Mouse (Mus musculus) hindbrain, embryonic 14.5 days (tissue): Measurements from ENCODE around the gene Tnfsf10. TPM values are rescaled to one million over a fixed set of nuclear protein-coding genes. Genes with fewer than 3 reads are reported as not detected.

Experiments
- ATAC-seq: fragments of 200-750 bp; cut with Nextera tagmentation; 2 replicates; pipeline ENCODE4 v1.8.0; 2017; ENCODE audit warnings: moderate number of reproducible peaks, mild to moderate bottlenecking, moderate TSS enrichment, moderate library complexity; ENCODE audit not compliant: low FRiP score
- DNase-seq: peaks from one replicate; pipeline ENCODE4 v3.0.0-alpha.2; 2015; ENCODE audit warnings: low spot score
- H3K27ac ChIP-seq: fragments of 300-500 bp; sonication (generic); 2 replicates; pipeline ENCODE4 v1.5.1; 2014; ENCODE audit warnings: mild to moderate bottlenecking, moderate library complexity
- H3K27me3 ChIP-seq: fragments of 300-500 bp; sonication (generic); 2 replicates; pipeline ENCODE4 v1.6.1; 2014; ENCODE audit warnings: mild to moderate bottlenecking, low read length, mixed read lengths; ENCODE audit not compliant: control insufficient read depth, insufficient read depth
- H3K36me3 ChIP-seq: fragments of 300-500 bp; sonication (generic); replicated peaks from 2 replicates; pipeline ENCODE4 v1.6.1; 2014; ENCODE audit not compliant: control insufficient read depth, insufficient read depth
- H3K4me1 ChIP-seq: fragments of 300-500 bp; sonication (generic); replicated peaks from 2 replicates; pipeline ENCODE4 v1.6.1; 2014; ENCODE audit warnings: antibody characterized with exemption, low read length, mixed read lengths; ENCODE audit not compliant: control insufficient read depth, insufficient read depth
- H3K4me2 ChIP-seq: fragments of 300-500 bp; sonication (generic); replicated peaks from 2 replicates; pipeline ENCODE4 v1.6.1; 2014; ENCODE audit warnings: mild to moderate bottlenecking, moderate library complexity
- H3K4me3 ChIP-seq: fragments of 300-500 bp; sonication (generic); replicated peaks from 2 replicates; pipeline ENCODE4 v1.5.1; 2014; ENCODE audit warnings: mild to moderate bottlenecking, low read length
- H3K9ac ChIP-seq: fragments of 300-500 bp; sonication (generic); 2 replicates; pipeline ENCODE4 v1.6.1; 2014
- H3K9me3 ChIP-seq: fragments of 300-500 bp; sonication (generic); 2 replicates; pipeline ENCODE4 v1.6.1; 2016; ENCODE audit warnings: low read length; ENCODE audit not compliant: control insufficient read depth
- WGBS: fragments of 180-500 bp; shearing (Covaris S2); extraction: QIAGEN DNeasy Blood & Tissue Kit; methylation state at CpG from one replicate; pipeline ENCODE4 v1.1.7; 2014; 5-methylcytosine and 5-hydroxymethylcytosine counted together
- polyA plus RNA-seq: library from polyadenylated mRNA; unstranded; fragments of >200 nt; fragmentation: Nextera tagmentation; extraction: Ambion mirVana; gene quantifications from 2 replicates; pipeline ENCODE4 v1.2.1, GENCODE M21; 2014

The Tnfsf10 gene
- polyA plus RNA-seq, 1 experiment from 2014 or later: 0.08 TPM

DNA sequence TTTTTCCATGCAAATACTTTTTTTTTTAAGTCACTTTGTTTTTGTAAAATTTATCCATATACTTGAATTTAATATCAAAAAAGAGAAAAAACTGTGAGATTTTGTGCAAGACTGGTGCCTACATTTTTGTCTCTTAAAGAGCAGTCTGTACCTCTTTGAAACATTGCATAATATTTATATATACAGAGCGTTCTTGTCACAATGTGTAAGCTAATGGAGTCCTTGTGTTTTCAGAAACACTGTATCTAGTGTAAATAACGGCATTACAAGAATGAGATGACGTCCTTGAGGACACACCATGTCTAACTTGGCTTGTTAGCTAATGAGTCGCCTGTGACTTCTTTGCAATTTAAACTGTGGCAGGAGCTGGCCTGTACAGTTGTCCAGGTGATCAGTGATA is 61.1 kb downstream of the Tnfsf10 start:
- H3K4me1 ChIP-seq: no peaks in the 10 kb centered on the region
- H3K36me3 ChIP-seq: no peaks in the 10 kb centered on the region
- no peak overlapping the region for H3K9ac ChIP-seq
- H3K4me3 ChIP-seq: no peak overlapping the region
- ATAC-seq (no peak), DNase-seq (no peak)
- no peak overlapping the region for H3K27ac ChIP-seq
- H3K4me2 ChIP-seq: no peak overlapping the region
- WGBS: 79% methylated on average over 4 of the region's 4 CpGs
- H3K27me3 ChIP-seq: peaks cover 18% of the 10 kb centered on the region
- no peaks in the 10 kb centered on the region for H3K9me3 ChIP-seq

DNA sequence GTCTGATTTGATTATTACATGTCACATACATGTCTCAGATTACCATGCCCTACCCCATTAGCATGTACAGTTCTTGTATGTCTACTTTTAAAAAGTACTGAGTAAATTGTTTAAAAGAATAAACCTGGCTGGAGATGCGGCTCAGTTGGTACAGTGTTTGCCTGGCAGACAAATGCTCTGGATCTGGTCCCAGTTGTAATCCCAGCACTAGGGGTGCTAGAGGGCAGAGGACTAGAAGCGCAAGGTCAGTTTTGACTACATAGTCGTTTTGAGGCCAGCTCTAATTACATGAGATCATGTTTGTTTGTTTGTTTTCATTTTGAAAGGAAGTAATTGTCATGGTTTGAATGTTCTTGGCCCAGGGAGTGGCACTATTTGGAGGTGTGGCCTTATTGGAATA is 68.0 kb downstream of the Tnfsf10 start:
- H3K36me3 ChIP-seq: no peaks in the 10 kb centered on the region
- DNase-seq (no peak), ATAC-seq (no peak)
- H3K27me3 ChIP-seq: no peaks in the 10 kb centered on the region
- H3K9me3 ChIP-seq: no peaks in the 10 kb centered on the region
- no peak overlapping the region for H3K4me2 ChIP-seq
- no peaks in the 10 kb centered on the region for H3K4me1 ChIP-seq
- H3K4me3 ChIP-seq: no peak overlapping the region
- H3K9ac ChIP-seq: no peak overlapping the region
- H3K27ac ChIP-seq: no peak overlapping the region
- 69% methylated on average over 3 of the region's 3 CpGs for WGBS

DNA sequence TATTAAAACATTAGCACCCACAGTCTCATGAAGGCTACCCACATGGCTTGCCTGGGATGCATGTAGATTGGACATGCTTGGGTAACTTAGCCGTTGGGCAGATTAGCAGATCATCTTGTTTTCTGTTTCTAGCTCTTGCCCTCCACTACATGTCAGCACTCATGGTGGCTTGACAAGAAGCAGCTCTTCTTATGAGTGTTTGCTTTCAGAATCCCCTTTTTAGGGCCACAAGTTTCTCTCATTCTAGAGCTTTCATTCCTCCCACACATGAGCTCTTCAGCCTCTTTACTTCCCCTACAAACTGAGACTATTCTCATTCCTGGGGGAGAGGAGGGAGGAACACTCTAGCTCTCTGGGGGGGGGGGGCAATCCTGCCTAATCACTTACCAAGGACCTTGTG is 73.1 kb downstream of the Tnfsf10 start:
- Histone ChIP-seq H3K4me3 (no peak overlapping the region), H3K4me2 (no peak overlapping the region), H3K27ac (no peak overlapping the region), H3K9me3 (no peaks in the 10 kb centered on the region), H3K36me3 (no peaks in the 10 kb centered on the region), H3K27me3 (no peaks in the 10 kb centered on the region), H3K4me1 (no peaks in the 10 kb centered on the region), H3K9ac (no peak overlapping the region)
- DNase-seq (no peak), ATAC-seq (no peak)
- WGBS: 68% methylated on average over 1 of the region's 1 CpGs

Other genes starting within 250 kb of the Tnfsf10 start
- gene Ect2, start 163.2 kb upstream of the Tnfsf10 start, polyA plus RNA-seq: 10.0 and 13.1 TPM in 2 replicates
- gene Nceh1, start 134.1 kb upstream of the Tnfsf10 start, polyA plus RNA-seq: 11.5 and 15.8 TPM in 2 replicates
- 0.46 and 0.73 TPM in 2 replicates for gene Ghsr, start 54.3 kb downstream of the Tnfsf10 start, polyA plus RNA-seq